Mouse (Mus musculus) layer of hippocampus, adult 9-11 months (tissue): ENCODE measurements around the gene Rnf41.

Experiments used
- DNase-seq: peaks from one replicate; pipeline ENCODE4 v3.0.0; 2022

Rnf41 gene

GRCm38 (mm10) chr10:128388941-128389340 is 22.5 kb upstream of the Rnf41 start:
- no peak for DNase-seq

DNA sequence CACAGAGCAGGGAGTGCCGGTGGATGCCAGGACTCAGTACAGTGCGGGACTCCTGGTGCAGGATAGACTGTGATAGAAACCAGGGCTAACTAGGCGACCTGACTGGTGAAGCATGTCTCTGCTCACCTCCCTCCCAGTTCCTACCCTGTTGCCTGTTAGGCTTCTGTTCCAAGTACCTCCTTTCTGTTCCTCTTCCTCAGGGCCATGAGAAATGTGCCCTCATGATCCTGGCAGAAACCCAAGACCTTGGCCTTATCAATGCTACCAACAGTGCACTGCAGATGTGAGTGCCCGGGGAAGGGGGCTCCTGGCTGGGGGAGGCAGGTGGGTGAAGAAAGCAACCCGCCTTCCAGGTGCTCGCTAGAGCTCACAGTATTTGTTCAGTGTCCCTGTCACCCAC is 21.9 kb upstream of the Rnf41 start:
- no peak for DNase-seq

GRCm38 (mm10) chr10:128390366-128390765 is 21.1 kb upstream of the Rnf41 start:
- DNase-seq = no peak

DNA sequence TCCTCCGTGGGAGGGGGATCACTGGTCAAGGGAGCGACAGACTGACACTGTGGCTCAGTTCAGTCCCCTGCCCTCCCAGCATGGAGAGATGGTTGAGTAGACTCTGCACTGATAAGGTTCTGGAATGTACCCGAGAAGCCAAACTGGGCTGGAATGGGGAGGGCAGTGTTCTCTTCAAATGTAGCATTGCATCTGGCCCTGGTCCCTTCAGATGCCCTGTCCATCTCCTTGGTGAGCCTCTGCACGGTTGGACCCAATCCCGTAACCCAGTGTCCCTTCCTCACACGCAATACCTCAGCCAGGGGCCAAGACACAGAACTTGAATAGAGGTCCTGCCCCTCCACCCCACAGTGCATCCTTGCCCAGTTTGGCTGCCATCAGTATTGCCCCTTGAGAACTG is 19.6 kb upstream of the Rnf41 start:
- no peak for DNase-seq

GRCm38 (mm10) chr10:128396017-128396673 is 15.3 kb upstream of the Rnf41 start:
- DNase-seq = no peak

- no peak for DNase-seq
Observed at GRCm38 (mm10) chr10:128396716-128397264, 14.7 kb upstream of the Rnf41 start.

DNA sequence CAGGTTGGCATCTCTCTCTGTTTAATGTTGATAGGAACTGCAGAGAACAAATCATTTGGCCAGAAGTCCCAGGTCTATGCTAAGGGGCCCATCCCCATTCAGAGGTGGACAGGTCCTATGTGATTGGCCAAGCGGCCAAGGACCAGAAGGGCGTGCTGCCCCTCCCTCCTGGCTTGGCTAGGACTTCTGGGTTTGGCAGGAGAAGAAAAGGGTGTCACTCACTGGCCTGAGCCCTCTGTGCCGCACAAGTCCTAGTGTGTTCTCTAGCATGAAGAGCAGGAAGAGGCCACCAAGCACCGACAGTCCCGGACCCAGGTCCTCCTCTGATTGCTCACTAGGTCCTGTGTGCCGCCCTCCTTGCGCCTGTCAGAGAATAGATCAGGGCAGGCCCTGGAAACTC is 14.0 kb upstream of the Rnf41 start:
- DNase-seq = no peak

- peak; percentile 1 for DNase-seq
Observed at GRCm38 (mm10) chr10:128400338-128400737, 11.1 kb upstream of the Rnf41 start.

DNA sequence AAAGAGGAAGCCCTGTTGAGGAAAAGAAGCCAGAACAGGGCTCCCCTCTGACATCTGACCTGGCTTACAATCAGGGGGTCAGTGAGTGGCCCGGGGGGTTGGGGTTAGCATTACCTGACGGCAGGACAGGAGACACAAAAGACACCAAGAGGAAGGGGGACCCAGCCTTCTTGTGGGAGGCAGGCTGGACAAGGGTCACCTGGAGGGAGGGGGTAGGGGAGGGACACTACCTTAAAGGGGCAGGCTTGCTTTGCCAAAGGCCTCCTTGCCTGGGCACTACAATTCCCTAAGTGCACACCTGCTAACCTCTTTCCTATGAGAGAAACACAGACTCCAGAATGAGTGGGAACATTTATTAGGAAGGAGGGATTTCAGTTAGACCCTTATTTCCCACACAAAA is 10.4 kb upstream of the Rnf41 start, which contains the start of gene Slc39a5:
Gene Slc39a5, minus strand, starts transcription at position 174 of the 400 bp plus-strand sequence.
- DNase-seq = no peak

DNA sequence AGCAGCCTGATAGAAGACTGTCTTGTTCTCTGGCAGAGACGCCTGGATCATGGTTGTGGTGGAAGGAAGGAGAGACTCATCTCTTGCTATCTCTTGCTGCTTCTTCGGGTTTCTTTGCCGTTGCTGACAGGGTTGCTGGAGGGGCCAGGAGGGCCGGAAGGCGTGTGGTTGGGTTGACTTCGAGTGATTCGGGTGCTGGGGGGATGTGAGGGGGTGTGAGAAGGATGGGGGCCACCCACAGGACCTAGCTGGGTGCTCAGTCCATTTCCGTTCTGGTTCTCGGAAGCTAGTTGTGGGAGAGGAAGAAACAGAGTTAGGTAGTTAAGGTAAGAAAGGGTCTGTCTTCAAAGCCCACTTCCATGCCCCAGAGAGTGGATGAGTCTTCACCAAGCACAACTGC is 9.8 kb upstream of the Rnf41 start:
- DNase-seq = no peak

DNA sequence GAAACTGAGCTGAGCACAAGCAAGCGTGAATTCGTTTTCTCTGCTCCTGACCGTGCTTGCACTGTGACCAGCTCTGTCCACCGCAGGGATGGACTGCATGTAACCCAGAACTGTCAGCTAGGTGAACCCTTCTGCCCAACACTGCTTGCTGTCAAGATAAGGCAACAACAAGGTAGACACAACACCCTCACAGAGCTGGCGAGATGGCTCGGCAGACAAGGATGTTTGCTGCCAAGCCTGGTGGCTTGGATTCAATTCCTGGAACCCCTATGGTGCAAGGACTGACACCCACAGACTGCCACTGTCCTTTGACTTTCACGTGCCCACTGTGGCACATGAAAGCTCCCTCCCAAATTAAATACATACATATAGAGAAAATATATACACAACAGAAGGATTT is 7.5 kb upstream of the Rnf41 start:
- DNase-seq = no peak

DNA sequence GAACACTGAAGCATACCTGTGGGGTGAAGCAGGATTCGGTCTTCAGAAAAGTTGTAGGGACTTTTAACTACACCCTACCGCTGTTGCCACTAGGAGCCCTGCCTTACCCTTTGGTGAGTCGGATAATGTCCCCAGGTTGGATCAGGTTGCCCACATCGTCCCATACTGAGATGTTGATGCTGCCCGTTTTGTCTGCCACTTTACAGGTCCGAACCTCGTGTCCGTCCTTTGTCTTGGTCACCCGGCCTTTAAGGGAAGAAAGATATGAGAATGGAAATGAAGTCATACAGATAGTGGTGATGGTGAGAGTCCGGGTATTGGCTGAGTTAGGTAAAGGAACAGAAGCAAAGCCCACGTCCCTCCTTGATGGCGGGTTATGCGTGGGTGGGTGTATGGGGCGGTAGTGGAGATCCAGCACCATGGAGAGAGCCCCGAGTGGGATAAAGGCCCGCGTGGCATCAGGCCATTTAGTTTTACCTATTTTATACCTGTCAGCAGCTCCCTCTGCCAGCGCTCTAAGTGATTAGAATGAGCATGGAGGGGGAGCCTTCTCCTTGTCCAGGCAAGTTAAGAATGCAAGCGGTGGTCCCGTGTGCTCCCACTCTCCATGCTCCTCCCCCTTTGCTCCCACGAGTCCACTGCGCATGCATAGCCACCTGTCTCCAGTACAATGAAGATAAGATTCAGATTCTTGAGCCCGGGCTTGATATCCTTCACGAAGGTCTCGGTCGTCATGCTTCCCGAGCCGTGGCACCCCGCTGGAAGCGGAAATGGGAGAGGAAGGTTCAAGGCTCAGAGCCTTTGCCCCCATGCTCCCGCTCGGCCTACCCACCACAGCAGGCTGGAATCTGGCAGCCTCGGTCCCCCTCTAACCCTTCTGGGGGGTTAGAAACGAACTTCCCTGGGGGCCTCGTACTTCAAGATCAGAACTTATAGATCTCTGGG is 2.6 kb upstream of the Rnf41 start:
- DNase-seq = peak; percentile 55

- peak; percentile 98 for DNase-seq
Observed at GRCm38 (mm10) chr10:128409692-128410559, 1.5 kb upstream of the Rnf41 start.

GRCm38 (mm10) chr10:128410560-128410845 is 954 bp upstream of the Rnf41 start:
- DNase-seq = no peak

GRCm38 (mm10) chr10:128412055-128412381 is 561 bp downstream of the Rnf41 start:
- DNase-seq = no peak

DNA sequence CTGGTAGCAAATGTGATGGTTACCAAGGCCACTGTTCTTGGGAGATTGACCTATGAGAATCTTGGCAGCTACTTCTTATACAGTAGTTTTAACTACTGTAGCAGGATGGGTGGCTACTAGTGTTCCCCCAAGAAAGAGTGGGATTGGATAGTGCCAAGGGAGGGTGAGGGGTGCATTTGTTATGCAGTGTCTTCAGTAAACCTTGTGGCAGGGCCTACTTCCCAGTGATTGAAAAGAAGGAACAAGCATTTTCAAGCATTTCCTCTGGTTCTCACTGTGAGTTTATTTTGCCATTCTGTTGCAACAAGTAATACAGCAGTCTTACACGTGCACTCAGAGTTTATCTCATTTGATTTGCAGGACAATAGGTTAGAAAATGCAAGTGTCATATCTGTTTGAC is 1.1 kb downstream of the Rnf41 start:
- no peak for DNase-seq

DNA sequence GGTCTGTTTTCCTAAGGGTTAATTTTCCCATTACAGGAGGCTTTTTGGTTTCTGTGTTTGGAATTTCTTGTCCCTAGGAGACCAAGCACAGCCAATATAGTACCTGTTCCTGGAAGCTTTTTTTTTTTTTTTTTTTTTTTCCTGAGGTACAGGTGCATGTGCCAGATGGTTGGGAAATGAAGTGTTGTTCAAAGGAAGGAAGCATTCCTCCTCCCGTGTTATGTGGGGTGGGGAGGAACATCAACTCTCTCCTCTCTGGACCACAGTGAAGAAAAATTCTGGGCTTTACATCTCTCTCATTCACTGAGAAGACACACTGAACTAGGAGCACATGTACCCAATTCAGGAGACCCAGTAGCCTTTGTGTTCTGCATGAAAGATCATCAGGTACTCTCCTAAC is 1.6 kb downstream of the Rnf41 start:
- DNase-seq = no peak

DNA sequence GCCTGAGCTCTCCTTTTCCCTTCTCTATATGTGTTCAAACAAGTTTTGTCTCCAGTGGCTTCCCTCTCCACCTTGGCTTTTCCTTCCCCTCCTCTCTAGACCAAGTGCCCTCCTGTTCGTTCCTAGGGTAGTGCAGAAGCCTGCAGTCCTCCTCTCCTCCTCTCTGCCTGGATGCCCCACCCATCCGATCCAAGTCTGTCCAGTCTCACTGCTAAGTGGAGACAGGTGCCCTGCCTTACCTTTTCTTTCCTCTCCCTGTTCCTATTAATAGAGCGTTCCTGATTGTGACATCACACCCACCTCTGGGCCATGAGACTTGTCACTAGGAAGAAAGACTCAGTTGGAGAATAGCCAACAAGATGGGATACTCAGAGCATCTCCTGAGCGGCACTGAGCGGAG is 3.4 kb downstream of the Rnf41 start:
- DNase-seq = no peak

DNA sequence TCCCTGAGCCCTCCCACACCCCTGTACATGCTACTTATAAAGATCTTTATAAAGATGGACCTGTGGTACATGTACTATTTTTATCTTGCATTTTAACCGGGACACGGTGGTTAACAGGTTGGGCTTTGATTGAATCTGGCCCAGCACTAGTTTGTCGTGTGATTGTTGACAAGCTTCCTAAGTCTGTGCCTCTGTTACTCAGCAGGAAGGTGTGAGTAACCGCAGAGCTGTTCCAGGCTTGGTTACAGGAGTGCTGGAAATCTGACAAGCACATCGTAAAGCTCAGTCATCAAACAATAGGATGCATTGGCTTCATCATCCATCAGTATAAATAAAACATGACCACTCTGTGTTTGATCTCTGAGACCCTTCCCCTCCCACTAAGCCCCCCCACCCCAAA is 11.0 kb downstream of the Rnf41 start:
- DNase-seq = no peak

DNA sequence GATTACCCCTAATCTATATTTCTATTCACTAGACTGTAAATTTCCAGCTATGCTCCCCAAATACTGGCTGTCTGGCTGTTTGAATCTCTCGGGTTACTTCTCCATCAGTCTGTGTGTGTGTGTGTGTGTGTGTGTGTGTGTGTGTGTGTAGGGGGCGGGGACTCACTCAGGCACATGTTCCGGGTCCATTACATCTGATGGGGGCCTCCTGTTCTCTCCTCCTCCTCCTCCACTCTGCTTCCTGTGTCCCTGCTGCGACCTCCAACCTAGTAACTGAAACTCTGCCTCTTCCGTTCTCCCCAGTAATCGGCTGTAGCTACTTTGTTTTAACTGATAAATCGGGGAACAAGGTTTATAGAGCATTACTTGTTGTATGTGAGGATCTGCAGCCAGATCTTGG is 13.1 kb downstream of the Rnf41 start:
- no peak for DNase-seq

DNA sequence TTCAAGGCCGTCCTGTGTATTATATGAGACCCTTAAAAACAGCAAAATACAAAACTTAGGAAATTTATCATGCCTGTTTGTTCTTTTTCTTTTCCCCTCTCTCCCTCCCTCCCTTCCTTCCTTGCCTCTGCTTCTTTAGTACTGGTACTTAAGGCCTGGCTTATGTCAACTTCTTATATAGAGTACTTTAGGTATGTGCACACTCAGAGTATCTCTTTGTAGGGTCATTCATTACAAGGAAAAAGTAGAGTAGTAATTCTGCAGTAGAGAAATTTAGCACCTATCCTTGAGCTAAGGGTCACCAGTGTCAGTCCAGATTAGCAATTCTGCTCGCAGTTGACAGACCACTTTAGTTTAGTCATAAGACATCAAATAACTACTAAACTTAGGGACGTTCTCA is 13.8 kb downstream of the Rnf41 start:
- DNase-seq = no peak

GRCm38 (mm10) chr10:128429052-128429451 is 17.6 kb downstream of the Rnf41 start:
- DNase-seq = no peak

DNA sequence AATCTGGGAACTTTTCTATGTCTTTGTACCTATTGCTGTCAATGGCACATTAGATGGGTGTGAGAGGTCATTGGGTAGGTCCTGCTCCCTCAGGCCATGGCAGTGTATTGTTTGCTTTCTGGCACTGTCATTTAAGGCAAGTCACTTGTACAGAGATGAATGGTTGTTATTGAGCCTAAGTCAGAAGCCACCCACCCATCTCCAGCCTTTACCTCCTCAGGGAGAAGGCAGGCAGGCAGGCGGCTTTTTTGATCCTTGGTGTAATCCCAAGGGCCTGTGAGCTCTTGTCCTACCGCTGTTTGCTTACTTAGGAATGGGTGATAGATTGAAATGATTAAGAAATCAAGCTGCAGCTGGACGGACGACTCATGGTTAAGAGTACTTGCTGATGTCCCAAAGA is 18.0 kb downstream of the Rnf41 start:
- no peak for DNase-seq
